In the genomic region with DNA sequence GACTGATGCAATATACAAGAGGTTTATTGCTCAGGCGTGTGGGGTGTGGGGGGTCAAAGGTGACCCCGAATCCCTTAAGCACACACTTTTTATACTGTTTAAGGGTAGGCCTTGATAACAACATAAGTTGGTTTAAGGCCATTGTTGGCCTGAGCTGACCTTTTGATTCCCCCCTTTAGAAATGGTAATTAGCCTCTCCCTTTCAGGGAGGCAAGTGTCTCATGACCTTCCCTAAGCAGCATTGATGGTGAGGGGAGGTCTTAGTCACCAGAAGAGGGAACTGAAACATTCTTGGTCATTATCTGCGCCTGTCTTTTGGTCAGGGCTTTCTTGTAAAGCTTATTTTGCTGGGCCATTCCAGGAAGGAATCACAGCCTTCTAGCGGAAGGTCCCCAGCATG, we compare ENCODE assay signal across 25 mouse cellular contexts. TPM values are rescaled to one million over a fixed set of nuclear protein-coding genes. Genes with fewer than 3 reads are reported as not detected.
DNase-seq lines count a peak whose midpoint lies in the region; ATAC-seq and TF ChIP-seq lines count a peak whose summit lies in the region.
"Had no signal": no experiment of that assay in that cellular context is flagged by ENCODE, and none has a peak within 500 bp of the region (broad histone marks: within the 10 kb centered on the region; RNA-seq: fewer than 3 reads in every experiment).

No protein-coding gene starts in this region.

- no peak overlapping the region for H3K4me3 ChIP-seq in midbrain, embryonic 10.5 days
- H3K4me3 ChIP-seq in midbrain, embryonic 14.5 days (replicated peaks; ENCODE audit: low read depth, low read length) = no peak overlapping the region
- H3K4me3 ChIP-seq in ES-Bruce4 (ENCODE audit: low read depth, low read length) = no peak overlapping the region
- H3K4me3 ChIP-seq: embryonic facial prominence, embryonic 13.5 days; embryonic facial prominence, embryonic 15.5 days; erythroblast, embryonic 14.5 days; forebrain, embryonic 10.5 days had no signal

- DNase-seq in midbrain, embryonic 10.5 days (ENCODE audit: low spot score) = peak; percentile 21
- no peak for DNase-seq in midbrain, embryonic 14.5 days
- DNase-seq in ES-CJ7 (ENCODE audit: low read depth, low spot score) (peak; percentile 83), R1 (ENCODE audit: low read depth, low spot score) (peak; percentile 80)
- DNase-seq in lung, postnatal 4 days = no peak
- DNase-seq in kidney, adult 11 months = no peak
- DNase-seq in right cerebral cortex, postnatal 36 days (ENCODE audit: low spot score in 2 of 2) = no peak
- DNase-seq: adrenal gland, adult 2 months; adrenal gland, postnatal 10 days; adrenal gland, postnatal 25 days; cerebellum, adult 11 months; cerebellum, adult 18-20 months; cerebellum, adult 8-10 months; cerebellum, adult 9-11 months; cerebellum, postnatal 14 days; cerebellum, postnatal 36 days; embryo, embryonic 11 days had no signal

- H3K36me3 ChIP-seq in midbrain, embryonic 10.5 days = 0 out of 2 replicates have a peak, but pooled peaks cover 4% of the 10 kb centered on the region
- H3K36me3 ChIP-seq in midbrain, embryonic 14.5 days (ENCODE audit: control insufficient read depth, insufficient read depth, low read length) = no peaks in the 10 kb centered on the region
- no peaks in the 10 kb centered on the region for H3K36me3 ChIP-seq in ES-Bruce4 (ENCODE audit: control insufficient read depth, insufficient read depth, low read length, poor library complexity, severe bottlenecking)
- H3K36me3 ChIP-seq: embryonic facial prominence, embryonic 15.5 days; forebrain, embryonic 10.5 days had no signal

- 38% methylated on average over 4 of the region's 4 CpGs for WGBS in midbrain, embryonic 10.5 days
- WGBS in midbrain, embryonic 14.5 days = 41% methylated on average over 4 of the region's 4 CpGs

- peaks cover 70% of the 10 kb centered on the region for H3K27me3 ChIP-seq in midbrain, embryonic 10.5 days (ENCODE audit: low read depth, poor library complexity, severe bottlenecking)
- H3K27me3 ChIP-seq in midbrain, embryonic 14.5 days (ENCODE audit: control insufficient read depth, insufficient read depth, low read length) = no peaks in the 10 kb centered on the region
- no peaks in the 10 kb centered on the region for H3K27me3 ChIP-seq in ES-Bruce4 (ENCODE audit: control insufficient read depth, insufficient read depth, low read length, poor library complexity, severe bottlenecking)
- H3K27me3 ChIP-seq: CH12.LX; embryonic facial prominence, embryonic 13.5 days; embryonic facial prominence, embryonic 15.5 days had no signal

- H3K9me3 ChIP-seq in midbrain, embryonic 10.5 days (replicated peaks) = peaks cover 15% of the 10 kb centered on the region
- H3K9me3 ChIP-seq in midbrain, embryonic 14.5 days (ENCODE audit: control insufficient read depth, low read length) = no peaks in the 10 kb centered on the region; the same call in 1 of the 2 replicates
- H3K9me3 ChIP-seq in ES-Bruce4 (replicated peaks; ENCODE audit: control insufficient read depth, insufficient read depth, low read length, poor library complexity, severe bottlenecking) = peaks cover 16% of the 10 kb centered on the region

- H3K27ac ChIP-seq in midbrain, embryonic 10.5 days (replicated peaks) = no peak overlapping the region
- no peak overlapping the region for H3K27ac ChIP-seq in midbrain, embryonic 14.5 days (replicated peaks; ENCODE audit: low read depth, low read length)
- H3K27ac ChIP-seq in ES-Bruce4 (ENCODE audit: insufficient read depth, low read length) = peak overlapping the region; percentile 82
- H3K27ac ChIP-seq: embryonic facial prominence, embryonic 13.5 days; embryonic facial prominence, embryonic 15.5 days; forebrain, embryonic 10.5 days had no signal

- no peak overlapping the region for H3K4me2 ChIP-seq in midbrain, embryonic 14.5 days (ENCODE audit: low read length)
- H3K4me2 ChIP-seq: embryonic facial prominence, embryonic 13.5 days; embryonic facial prominence, embryonic 15.5 days had no signal

- TF ChIP-seq POLR2A in ES-Bruce4 (IDR thresholded peaks at IDR 0.05; ENCODE audit: insufficient read depth, low read length) = no peak

- TF ChIP-seq CTCF in ES-Bruce4 (IDR thresholded peaks at IDR 0.05; ENCODE audit: low read depth, low read length) = no peak

- no peak for ATAC-seq in midbrain, embryonic 14.5 days (ENCODE audit: low FRiP score, low TSS enrichment)
- ATAC-seq: forebrain, embryonic 14.5 days; forebrain, embryonic 16.5 days had no signal

- TF ChIP-seq EP300 in ES-Bruce4 (IDR thresholded peaks at IDR 0.05; ENCODE audit: insufficient read depth, low read depth, low read length) = no peak

- no peak overlapping the region for H3K9ac ChIP-seq in midbrain, embryonic 14.5 days (replicated peaks; ENCODE audit: low read length)
- H3K9ac ChIP-seq in ES-Bruce4 (ENCODE audit: low read depth, poor library complexity, severe bottlenecking) = no peak overlapping the region
- H3K9ac ChIP-seq: embryonic facial prominence, embryonic 13.5 days; embryonic facial prominence, embryonic 15.5 days had no signal

- peaks cover 42% of the 10 kb centered on the region for H3K4me1 ChIP-seq in midbrain, embryonic 10.5 days
- peaks cover 36% of the 10 kb centered on the region for H3K4me1 ChIP-seq in midbrain, embryonic 14.5 days (ENCODE audit: control insufficient read depth, insufficient read depth, low read length)
- H3K4me1 ChIP-seq in ES-Bruce4 (ENCODE audit: control insufficient read depth, insufficient read depth, low read length) = peaks cover 14% of the 10 kb centered on the region

RNA-seq across cellular contexts. Expression of a gene that starts 20.2 kb away (rescaled TPM):
- polyA plus RNA-seq in midbrain, embryonic 10.5 days (2016; fragmentation: Nextera tagmentation; extraction: Ambion mirVana) = 5.5 and 9.5 TPM in 2 replicates
- 5.4 and 6.8 TPM in 2 replicates for polyA plus RNA-seq in midbrain, embryonic 14.5 days (2014; fragmentation: Nextera tagmentation; extraction: Ambion mirVana)
- polyA plus RNA-seq in ES-Bruce4 (2011; ENCODE audit: insufficient read depth, insufficient read length, low read depth, missing spikeins) = 11.9 and 12.8 TPM in 2 replicates

Comparison
In these comparisons a context has a peak if more than half of its experiments do, and no peak if none do; other contexts are left out.
1. DNase-seq: peak in midbrain, embryonic 10.5 days (single experiment), ES-CJ7 (single experiment) and R1 (single experiment); none in midbrain, embryonic 14.5 days (single experiment), lung, postnatal 4 days (0 of 2), kidney, adult 11 months (single experiment) and right cerebral cortex, postnatal 36 days (0 of 2).